Mouse (Mus musculus): ENCODE measurements around the gene Tmed8. TPM values are rescaled to one million over a fixed set of nuclear protein-coding genes. Genes with fewer than 3 reads are reported as not detected.
"Not testable (repeated sequence)": the region's sequence is repeated elsewhere in the genome, so short reads cannot be mapped to it uniquely, and the experiment has no call there.

Tmed8 gene
- 5.2 and 5.7 TPM in 2 replicates for polyA plus RNA-seq (2015; fragmentation: Nextera tagmentation; extraction: Ambion mirVana)

- Histone ChIP-seq H3K4me3 (peak within 1 kb of the TSS; percentile 93), H3K4me2 (peak within 1 kb of the TSS; percentile 77), H3K9me3 (no peaks in the 10 kb centered on the region), H3K4me1 (replicated peaks) (peaks cover 16% of the 10 kb centered on the region), H3K27me3 (no peaks in the 10 kb centered on the region), H3K27ac (replicated peaks) (peak within 1 kb of the TSS; percentile 91), H3K36me3 (no peaks in the 10 kb centered on the region), H3K9ac (peak within 1 kb of the TSS; percentile 99)
- under 1% methylated on average over 67 of the region's 70 CpGs for WGBS
- peak; percentile 95 for ATAC-seq (ENCODE audit: low FRiP score, low read depth)
Observed at GRCm38 (mm10) chr12:87199973-87200586, at the start of gene Tmed8. Tmed8 (minus strand) TSS chr12:87200454.

- no peak within 1 kb of the TSS for H3K9ac ChIP-seq
- H3K4me3 ChIP-seq: no peak within 1 kb of the TSS
- H3K4me1 ChIP-seq (replicated peaks): no peaks in the 10 kb centered on the region
- 96% methylated on average over 1 of the region's 1 CpGs for WGBS
- no peak within 1 kb of the TSS for H3K27ac ChIP-seq (replicated peaks)
- no peaks in the 10 kb centered on the region for H3K9me3 ChIP-seq
- no peaks in the 10 kb centered on the region for H3K27me3 ChIP-seq
- no peak for ATAC-seq (ENCODE audit: low FRiP score, low read depth)
- H3K36me3 ChIP-seq: peaks cover 51% of the 10 kb centered on the region
- no peak within 1 kb of the TSS for H3K4me2 ChIP-seq
Observed at GRCm38 (mm10) chr12:87238632-87239031, 38.4 kb upstream of the Tmed8 start, which contains the start of gene Noxred1. Noxred1 (minus strand) TSS chr12:87238732.

GRCm38 (mm10) chr12:87236882-87237483 lies 36.7 kb upstream of the Tmed8 start:
- 83% methylated on average over 5 of the region's 5 CpGs for WGBS
- Histone ChIP-seq H3K36me3 (peaks cover 38% of the 10 kb centered on the region), H3K27me3 (no peaks in the 10 kb centered on the region), H3K9me3 (no peaks in the 10 kb centered on the region), H3K9ac (no peak overlapping the region), H3K4me1 (replicated peaks) (no peaks in the 10 kb centered on the region), H3K4me3 (no peak overlapping the region), H3K27ac (replicated peaks) (no peak overlapping the region), H3K4me2 (no peak overlapping the region)
- no peak for ATAC-seq (ENCODE audit: low FRiP score, low read depth)

GRCm38 (mm10) chr12:87230379-87230895 lies 30.2 kb upstream of the Tmed8 start:
- Histone ChIP-seq H3K27me3 (no peaks in the 10 kb centered on the region), H3K9ac (no peak overlapping the region), H3K27ac (replicated peaks) (no peak overlapping the region), H3K4me1 (replicated peaks) (no peaks in the 10 kb centered on the region), H3K36me3 (no peaks in the 10 kb centered on the region), H3K4me2 (no peak overlapping the region), H3K4me3 (no peak overlapping the region), H3K9me3 (no peaks in the 10 kb centered on the region)
- no peak for ATAC-seq (ENCODE audit: low FRiP score, low read depth)

- Histone ChIP-seq H3K27ac (replicated peaks) (no peak overlapping the region), H3K4me2 (no peak overlapping the region), H3K36me3 (no peaks in the 10 kb centered on the region), H3K27me3 (no peaks in the 10 kb centered on the region), H3K9ac (no peak overlapping the region), H3K4me3 (no peak overlapping the region), H3K4me1 (replicated peaks) (no peaks in the 10 kb centered on the region), H3K9me3 (no peaks in the 10 kb centered on the region)
- no peak for ATAC-seq (ENCODE audit: low FRiP score, low read depth)
- WGBS: 94% methylated on average over 2 of the region's 2 CpGs
Observed at GRCm38 (mm10) chr12:87229633-87230032, 29.4 kb upstream of the Tmed8 start.

- 74% methylated on average over 7 of the region's 7 CpGs for WGBS
- Histone ChIP-seq H3K4me1 (replicated peaks) (no peaks in the 10 kb centered on the region), H3K27ac (replicated peaks) (no peak overlapping the region)
Observed at GRCm38 (mm10) chr12:87226801-87227200, 26.5 kb upstream of the Tmed8 start.

GRCm38 (mm10) chr12:87224950-87225349 lies 24.7 kb upstream of the Tmed8 start:
- H3K4me1 ChIP-seq (replicated peaks): no peaks in the 10 kb centered on the region
- no peaks in the 10 kb centered on the region for H3K9me3 ChIP-seq
- WGBS: 79% methylated on average over 10 of the region's 10 CpGs
- no peak overlapping the region for H3K4me2 ChIP-seq
- no peak overlapping the region for H3K27ac ChIP-seq (replicated peaks)
- no peaks in the 10 kb centered on the region for H3K36me3 ChIP-seq
- no peak overlapping the region for H3K9ac ChIP-seq
- H3K4me3 ChIP-seq: no peak overlapping the region
- ATAC-seq (ENCODE audit: low FRiP score, low read depth): no peak
- no peaks in the 10 kb centered on the region for H3K27me3 ChIP-seq

More at GRCm38 (mm10) chr12:87226801-87227200, 26.5 kb upstream of the Tmed8 start:
- Histone ChIP-seq H3K4me2 (no peak overlapping the region), H3K36me3 (no peaks in the 10 kb centered on the region), H3K4me3 (no peak overlapping the region), H3K9me3 (no peaks in the 10 kb centered on the region), H3K27me3 (no peaks in the 10 kb centered on the region), H3K9ac (no peak overlapping the region)
- ATAC-seq (ENCODE audit: low FRiP score, low read depth): no peak

- ATAC-seq (ENCODE audit: low FRiP score, low read depth): no peak
- 73% methylated on average over 7 of the region's 7 CpGs for WGBS
- no peak overlapping the region for H3K9ac ChIP-seq
- H3K4me1 ChIP-seq (replicated peaks): no peaks in the 10 kb centered on the region
- H3K4me3 ChIP-seq: no peak overlapping the region
- no peaks in the 10 kb centered on the region for H3K36me3 ChIP-seq
- no peaks in the 10 kb centered on the region for H3K9me3 ChIP-seq
- H3K27me3 ChIP-seq: no peaks in the 10 kb centered on the region
- H3K27ac ChIP-seq (replicated peaks): no peak overlapping the region
- no peak overlapping the region for H3K4me2 ChIP-seq
Observed at GRCm38 (mm10) chr12:87219362-87219761, 19.1 kb upstream of the Tmed8 start.

GRCm38 (mm10) chr12:87217596-87217995 lies 17.3 kb upstream of the Tmed8 start:
- Histone ChIP-seq H3K9me3 (no peaks in the 10 kb centered on the region), H3K9ac (no peak overlapping the region), H3K27ac (replicated peaks) (no peak overlapping the region), H3K36me3 (no peaks in the 10 kb centered on the region), H3K27me3 (no peaks in the 10 kb centered on the region), H3K4me2 (no peak overlapping the region), H3K4me3 (no peak overlapping the region), H3K4me1 (replicated peaks) (no peaks in the 10 kb centered on the region)
- ATAC-seq (ENCODE audit: low FRiP score, low read depth): no peak

- H3K9ac ChIP-seq: no peak overlapping the region
- no peaks in the 10 kb centered on the region for H3K9me3 ChIP-seq
- no peaks in the 10 kb centered on the region for H3K27me3 ChIP-seq
- no peaks in the 10 kb centered on the region for H3K36me3 ChIP-seq
- H3K4me3 ChIP-seq: no peak overlapping the region
- H3K27ac ChIP-seq (replicated peaks): no peak overlapping the region
- WGBS: 70% methylated on average over 2 of the region's 2 CpGs
- no peak overlapping the region for H3K4me2 ChIP-seq
- no peak for ATAC-seq (ENCODE audit: low FRiP score, low read depth)
- no peaks in the 10 kb centered on the region for H3K4me1 ChIP-seq (replicated peaks)
Observed at GRCm38 (mm10) chr12:87216053-87216452, 15.8 kb upstream of the Tmed8 start.

- no peak overlapping the region for H3K9ac ChIP-seq
- WGBS: 71% methylated on average over 2 of the region's 2 CpGs
- no peak overlapping the region for H3K4me3 ChIP-seq
- H3K9me3 ChIP-seq: no peaks in the 10 kb centered on the region
- H3K27me3 ChIP-seq: no peaks in the 10 kb centered on the region
- no peak for ATAC-seq (ENCODE audit: low FRiP score, low read depth)
- no peaks in the 10 kb centered on the region for H3K36me3 ChIP-seq
- no peak overlapping the region for H3K4me2 ChIP-seq
- H3K4me1 ChIP-seq (replicated peaks): no peaks in the 10 kb centered on the region
- no peak overlapping the region for H3K27ac ChIP-seq (replicated peaks)
Observed at GRCm38 (mm10) chr12:87212844-87213606, 12.8 kb upstream of the Tmed8 start.

- not testable (repeated sequence) for H3K4me2 ChIP-seq; H3K36me3 ChIP-seq; H3K4me3 ChIP-seq; ATAC-seq (ENCODE audit: low FRiP score, low read depth); H3K27ac ChIP-seq (replicated peaks); H3K9me3 ChIP-seq; H3K9ac ChIP-seq; H3K4me1 ChIP-seq (replicated peaks); H3K27me3 ChIP-seq
- WGBS: 93% methylated on average over 5 of the region's 5 CpGs
Observed at GRCm38 (mm10) chr12:87205789-87206188, 5.5 kb upstream of the Tmed8 start.
